Mouse (Mus musculus) adrenal gland, postnatal 10 days (tissue): ENCODE data around the gene Anks1b. TPM values are rescaled to one million over a fixed set of nuclear protein-coding genes. Genes with fewer than 3 reads are reported as not detected.

Experiments
- DNase-seq: peaks from one replicate; pipeline ENCODE4 v3.0.0; 2021; ENCODE audit warnings: mixed read lengths
- total RNA-seq, 2 experiments: library from RNA; stranded (reverse); gene quantifications; 2 replicates each; pipeline ENCODE4 v1.2.3; 2021

Gene Anks1b
- total RNA-seq, 2 experiments from 2014 or later, result 1.7 to 2.0 TPM

DNA sequence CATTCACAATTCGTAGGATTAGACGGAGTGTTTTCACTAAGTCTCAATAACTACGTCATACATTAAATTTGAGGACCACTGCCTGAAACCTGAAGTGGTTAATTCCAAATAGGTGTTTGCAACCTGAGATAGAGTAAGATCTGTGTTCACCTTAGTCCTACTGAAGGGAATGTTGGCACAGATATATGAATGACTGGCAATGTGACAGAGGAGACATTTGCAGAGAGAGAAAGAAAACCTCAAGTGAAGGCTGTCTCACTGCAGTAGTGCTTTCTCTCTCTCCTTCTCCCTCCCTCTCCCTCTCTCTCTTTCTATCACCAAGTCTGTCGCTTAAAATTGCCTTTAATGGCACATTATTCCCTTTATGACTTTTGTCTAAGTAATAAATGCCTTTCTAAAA is 101.1 kb downstream of the Anks1b start:
- DNase-seq, result no peak

DNA sequence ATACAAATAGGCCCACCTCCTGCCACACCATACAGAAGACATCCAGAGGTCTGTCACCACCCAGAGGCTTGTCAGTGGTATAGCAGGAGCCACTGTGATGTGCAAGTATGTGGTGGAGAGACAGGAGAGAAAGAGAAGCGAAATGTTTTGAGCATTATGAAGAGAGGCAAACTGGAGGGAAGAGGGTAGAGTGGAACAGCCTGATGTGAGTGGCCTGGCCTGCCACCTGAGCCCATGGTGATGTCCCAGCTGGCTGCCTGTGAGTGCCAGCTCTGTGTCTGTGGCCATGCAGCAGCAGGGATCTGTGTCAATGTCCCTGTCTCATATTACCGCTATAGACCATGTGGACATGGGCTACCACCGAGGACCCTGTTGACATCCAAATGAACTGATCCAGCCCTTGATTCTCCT is 102.1 kb downstream of the Anks1b start:
- DNase-seq, result no peak

DNA sequence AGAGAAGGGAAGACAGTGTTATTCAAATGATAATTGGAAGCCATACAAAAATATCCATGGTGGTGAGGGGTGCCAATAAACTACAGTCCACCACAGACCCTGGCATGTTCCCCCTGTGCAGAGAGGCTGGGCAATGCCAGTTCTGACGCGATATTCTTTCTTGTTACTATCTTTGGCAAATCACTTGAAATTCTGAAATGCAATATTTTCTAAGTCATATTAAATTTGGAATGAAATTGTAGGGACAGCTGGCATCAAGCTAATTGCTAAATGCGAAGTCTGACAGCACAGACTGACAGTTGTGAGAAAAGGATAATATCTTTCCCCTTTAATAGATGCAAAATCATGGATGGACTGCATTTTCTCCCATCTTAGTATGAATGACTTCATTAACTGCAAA is 103.3 kb downstream of the Anks1b start:
- DNase-seq, result no peak

DNA sequence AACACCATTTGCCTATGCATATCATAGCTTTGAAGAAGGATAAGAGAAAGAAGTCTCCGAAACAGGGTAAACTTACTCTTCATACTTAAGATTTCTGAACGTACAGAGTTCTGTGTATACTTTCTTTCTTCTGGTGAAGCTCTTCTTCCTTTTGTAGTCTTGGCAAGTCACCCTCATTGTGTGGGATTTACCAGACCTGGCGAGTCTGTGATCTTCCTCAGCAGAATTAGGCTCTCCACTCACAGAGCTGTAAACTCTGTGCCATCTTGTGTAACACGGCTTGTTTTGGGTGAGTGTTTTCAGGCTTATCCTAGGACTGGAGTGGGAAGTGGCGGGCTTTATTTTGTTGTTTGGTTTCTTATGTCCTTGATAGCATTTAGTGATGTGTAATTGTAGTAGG is 120.9 kb downstream of the Anks1b start:
- no peak for DNase-seq

DNA sequence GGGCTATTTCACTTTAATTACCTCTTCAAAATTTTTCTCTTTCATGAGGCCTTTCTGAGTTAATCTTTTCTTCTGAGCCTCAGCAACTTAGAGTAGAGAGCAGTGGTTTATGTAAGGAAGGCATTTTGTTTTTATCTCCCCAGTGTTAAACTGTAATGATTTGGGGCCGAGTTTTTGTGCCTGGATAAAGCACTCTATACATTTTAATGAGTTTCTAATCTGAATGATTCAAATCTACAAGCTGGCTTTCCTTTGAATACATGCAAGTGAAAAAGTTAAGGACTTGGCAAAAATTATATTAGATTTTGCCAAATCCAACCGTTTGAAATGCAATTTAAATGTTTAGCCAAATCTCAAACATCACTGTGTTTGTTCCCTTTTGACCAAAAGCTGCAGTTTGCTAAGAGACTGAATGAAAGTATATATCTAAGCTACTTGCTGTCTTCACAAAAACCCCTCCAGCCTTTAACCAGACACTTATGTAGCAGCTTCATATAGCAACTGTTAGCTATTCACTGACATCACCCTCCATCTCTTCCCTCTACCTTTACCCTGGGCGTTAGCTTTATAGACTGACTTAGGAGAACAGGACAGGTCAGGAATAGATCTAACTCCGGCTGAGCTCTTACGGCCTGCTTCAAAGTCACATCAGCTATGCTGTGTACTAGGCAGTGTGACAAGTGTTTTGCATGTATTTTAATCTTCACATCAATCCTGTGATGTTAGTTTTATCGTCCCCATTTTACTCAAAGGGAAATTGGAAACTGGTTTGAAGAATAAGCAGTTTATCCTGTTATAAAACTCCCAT is 122.5 kb downstream of the Anks1b start:
- DNase-seq, result no peak

DNA sequence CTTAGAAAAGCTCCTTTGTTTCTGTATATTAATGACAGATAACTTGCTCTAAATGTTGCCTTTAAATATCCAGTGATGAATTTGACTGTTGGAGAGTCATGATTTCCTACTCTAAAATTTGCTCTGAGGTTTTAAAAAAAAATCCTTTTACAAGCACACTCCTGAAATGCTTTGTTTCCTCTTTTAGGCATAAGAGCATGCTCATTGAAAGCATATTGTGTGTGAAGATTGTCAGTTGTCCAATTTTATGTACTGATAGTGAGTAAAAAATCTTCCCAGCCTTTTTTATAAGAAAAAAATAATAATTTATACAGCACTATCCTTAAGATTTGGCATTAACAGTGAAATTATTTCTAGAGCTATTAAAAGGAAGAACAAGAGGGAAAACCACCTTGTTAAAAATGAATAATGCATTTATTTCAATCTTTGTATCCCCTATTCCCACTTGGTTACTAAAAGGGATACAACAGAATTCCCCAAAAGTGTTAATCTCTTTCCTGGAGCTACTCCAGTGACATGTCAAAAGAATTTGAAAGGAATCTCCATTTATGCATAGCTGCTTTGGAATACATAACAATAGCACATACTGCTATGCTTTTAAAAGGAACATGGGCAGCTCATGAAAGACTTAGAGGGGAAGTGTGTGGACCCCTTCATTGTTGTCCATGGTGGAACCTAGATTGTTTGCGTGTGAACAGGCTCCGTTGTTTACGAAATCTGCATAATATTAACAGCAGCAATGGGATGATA is 130.8 kb downstream of the Anks1b start:
- DNase-seq, result no peak

DNA sequence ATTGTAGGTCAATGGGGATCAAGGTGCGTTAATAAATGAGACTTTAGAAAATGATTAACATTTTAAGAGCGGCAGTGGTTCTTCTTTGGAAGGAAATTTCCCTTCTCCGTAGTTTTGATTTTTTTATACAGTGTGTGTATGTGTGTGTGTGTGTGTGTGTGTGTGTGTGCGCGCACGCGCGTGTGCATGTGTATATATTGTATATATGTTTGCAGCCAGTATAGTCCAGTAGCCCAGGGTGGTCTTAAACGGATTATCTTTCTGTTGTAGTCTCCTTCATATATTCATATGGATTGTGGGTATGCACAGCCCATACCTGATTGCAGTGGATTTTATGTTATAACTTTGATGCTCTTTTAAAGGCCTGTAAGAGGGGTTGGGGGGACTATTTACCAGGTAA is 131.6 kb downstream of the Anks1b start:
- DNase-seq, result no peak

DNA sequence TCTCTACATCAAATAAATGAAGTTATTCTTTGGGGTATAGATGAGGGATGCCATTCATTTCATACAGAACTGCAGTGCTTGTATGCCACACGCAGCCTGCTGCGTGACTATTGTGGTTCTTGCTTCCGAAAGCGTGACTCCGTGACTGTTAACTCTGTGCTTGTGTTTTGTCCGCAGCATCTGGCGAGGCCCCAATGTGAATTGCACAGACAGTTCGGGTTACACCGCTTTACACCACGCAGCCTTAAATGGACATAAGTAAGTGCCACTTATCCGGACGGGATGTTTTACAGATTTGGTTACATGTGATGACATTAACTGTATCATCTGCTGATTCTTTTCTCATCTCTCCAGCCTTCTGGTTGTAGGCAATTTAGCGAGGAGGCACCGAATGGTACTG is 159.7 kb downstream of the Anks1b start:
- DNase-seq, result no peak

DNA sequence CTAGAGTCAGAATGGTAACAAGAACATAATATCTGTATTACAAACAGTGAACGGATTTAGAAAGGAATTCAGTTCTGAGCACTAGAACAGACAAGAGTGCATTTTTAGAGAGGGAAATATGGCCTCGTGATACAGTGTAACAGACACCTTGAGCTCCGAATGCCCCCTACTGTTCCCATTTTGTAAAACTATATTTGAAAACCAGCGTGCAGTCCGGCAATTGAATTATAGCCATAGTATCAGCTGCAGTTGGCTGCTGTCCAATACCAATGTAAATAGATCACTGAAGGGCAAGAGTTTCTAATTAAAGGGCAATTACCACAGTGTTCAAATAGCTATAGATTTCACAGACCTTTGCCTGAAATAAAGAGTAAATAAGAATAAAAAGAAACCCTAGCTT is 170.0 kb downstream of the Anks1b start:
- no peak for DNase-seq

DNA sequence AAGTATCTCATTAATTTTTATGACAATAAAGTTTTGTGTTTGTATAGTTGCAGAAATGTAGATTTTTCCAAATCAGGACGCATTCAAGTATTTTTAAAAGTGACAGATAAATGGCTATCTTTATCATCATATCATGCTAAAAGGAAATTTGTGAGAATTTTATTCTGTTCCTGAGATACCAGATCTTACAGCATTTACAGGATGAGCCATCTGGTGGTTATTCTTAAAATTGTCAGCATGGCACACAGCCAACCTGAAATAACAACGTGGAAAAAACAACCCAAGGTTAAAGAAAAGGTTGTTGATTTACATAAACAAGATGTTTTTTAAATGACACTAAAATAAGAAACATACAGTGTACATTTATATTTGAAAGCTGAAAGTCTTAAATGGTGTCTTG is 170.5 kb downstream of the Anks1b start:
- peak; percentile 18 for DNase-seq

DNA sequence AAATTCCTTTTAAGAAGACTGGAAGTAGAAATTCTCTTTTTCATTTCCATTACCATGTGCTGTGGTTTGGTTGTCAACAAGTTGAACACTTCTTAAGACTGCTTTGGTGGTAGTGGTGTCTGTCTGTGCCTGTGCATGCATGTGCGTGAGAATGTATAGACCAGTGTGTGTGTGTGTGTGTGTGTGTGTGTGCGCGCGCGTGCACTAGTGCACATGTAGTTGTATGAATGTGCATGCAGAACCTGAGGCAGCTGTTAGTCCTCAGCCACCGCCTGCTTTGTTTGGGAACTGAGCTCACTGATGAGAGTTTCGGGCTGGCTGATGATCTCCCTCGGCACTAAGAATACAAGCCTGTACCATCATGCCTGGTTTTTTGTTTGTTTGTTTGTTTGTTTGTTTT is 170.9 kb downstream of the Anks1b start:
- DNase-seq, result no peak

DNA sequence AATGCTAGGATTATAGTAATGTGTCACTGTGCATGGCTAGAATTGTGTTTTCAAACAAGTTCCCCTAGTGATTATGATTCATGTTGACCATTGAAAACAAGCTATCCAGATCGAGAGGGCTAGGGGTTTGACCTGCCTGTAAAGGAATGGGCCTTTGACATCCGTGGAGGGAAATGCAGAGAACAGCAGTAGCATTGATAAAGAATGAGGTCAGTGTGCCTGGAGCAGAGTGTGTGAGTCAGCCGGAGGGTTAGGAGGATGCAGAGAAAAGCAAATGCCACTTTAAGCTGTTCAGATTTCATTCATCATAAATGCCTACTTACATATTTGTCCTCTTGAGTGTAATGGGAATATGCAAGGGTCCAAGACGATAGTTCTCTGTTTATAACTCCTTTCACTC is 195.3 kb downstream of the Anks1b start:
- DNase-seq, result no peak

DNA sequence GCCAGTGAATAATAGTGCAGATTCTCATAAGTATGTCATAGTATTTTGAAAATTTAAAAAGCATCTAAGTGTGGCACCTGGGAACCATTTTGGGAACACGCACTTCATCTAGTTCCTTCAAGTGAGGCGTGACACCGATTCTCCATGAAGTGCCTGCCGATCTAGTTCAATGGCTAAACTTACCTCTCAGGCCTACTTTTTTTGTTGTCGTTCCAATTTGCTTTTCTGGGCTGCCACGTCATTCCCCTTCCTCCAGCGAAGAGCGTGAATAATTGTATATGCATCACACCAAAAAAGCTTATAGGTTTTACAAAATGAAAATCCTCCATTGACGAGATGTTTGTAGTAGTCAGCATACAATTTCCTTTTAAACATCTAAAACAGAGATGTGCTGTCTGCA is 204.6 kb downstream of the Anks1b start:
- DNase-seq, result no peak

DNA sequence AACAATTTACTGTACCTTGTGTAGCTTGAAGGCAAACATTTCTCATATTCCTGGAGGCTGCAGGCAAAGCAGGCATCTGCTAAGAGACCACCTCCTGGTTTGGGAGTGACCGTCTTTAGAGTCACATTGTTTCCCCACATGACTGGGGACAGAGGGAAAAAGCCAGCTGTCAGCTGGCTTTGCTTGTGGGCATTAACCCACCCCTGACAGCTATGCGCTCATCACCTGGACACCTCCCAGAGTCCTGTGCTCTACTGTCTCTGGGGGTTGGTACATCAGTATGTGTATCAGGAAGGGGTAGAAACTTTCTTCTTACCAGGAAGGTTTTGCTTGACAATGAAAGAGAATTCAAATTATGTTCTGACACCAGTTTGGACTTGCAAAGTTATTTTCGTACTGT is 207.8 kb downstream of the Anks1b start:
- DNase-seq, result no peak

DNA sequence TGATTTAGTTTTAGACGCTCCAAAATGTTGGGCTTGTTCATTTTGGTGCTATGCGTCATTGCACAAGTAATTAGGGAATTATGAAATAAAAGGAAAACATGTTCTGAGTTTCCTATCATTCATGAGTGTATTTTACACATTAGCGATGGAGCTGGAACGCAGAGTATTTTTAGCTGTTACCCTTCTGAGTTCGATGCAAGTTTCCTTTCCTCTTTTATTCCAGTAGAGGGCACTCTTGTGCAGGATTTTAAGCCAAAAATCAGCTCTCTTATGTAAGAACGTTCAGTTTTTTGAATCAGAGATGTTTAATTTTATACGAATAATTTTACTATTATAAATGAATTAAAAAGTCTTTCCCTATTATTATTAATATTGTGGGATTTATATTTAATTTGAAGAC is 208.3 kb downstream of the Anks1b start:
- no peak for DNase-seq

DNA sequence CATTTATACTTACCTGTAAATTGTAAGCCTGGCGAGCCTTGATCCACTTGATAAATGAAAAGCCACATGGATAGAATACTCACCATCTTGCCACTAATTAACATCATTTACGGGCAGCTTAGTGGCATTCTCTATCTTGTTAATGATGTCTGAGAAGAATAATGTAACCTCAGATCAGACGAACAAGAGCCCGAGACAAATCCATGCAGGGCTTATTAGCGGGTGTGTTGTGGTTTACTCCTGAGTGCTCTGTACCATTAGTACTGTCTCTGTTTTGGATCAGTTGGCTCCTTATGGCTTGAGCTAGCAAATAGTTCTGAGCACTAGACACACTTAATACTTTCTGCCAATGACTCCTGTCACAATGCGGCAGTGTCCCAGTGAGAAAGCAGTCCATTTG is 220.6 kb downstream of the Anks1b start:
- DNase-seq, result no peak

DNA sequence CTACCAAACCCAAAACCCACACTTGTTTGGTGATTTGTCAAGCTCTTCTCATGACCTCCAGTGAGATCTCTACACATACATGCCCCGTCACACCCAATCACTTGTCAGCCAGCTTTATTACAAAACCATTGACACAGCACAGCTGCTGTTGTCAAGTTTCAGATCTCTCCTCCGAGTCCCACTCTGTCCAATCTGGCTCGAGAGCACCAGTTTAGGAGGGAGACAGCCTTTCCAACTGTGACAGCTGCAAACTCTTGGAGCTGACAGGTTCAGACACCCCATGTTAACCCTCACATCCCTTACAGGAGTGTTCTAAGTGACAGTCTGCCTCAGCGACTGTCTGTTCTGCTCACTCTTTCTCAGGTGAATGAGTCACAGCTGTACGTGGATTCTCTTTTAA is 239.4 kb downstream of the Anks1b start:
- DNase-seq, result no peak

DNA sequence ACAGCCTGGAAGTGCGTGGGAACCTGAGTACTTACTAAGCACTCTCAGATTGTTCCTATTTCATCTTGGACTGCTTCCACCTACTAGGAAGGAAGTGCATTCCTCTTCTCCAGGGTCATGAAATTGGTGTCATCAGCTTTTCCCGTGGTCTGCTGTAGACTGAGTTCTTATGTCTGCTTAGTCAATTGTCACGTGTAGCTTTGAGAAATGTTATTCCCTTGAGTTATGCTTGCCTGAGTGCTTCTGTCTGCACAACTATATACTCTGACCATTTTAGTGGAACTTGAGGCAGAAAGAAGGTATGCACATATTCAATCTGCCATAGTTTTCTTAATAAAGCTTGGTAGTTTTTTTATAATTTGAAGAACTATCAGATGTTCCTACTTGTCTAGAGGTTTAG is 243.6 kb downstream of the Anks1b start:
- DNase-seq, result no peak

DNA sequence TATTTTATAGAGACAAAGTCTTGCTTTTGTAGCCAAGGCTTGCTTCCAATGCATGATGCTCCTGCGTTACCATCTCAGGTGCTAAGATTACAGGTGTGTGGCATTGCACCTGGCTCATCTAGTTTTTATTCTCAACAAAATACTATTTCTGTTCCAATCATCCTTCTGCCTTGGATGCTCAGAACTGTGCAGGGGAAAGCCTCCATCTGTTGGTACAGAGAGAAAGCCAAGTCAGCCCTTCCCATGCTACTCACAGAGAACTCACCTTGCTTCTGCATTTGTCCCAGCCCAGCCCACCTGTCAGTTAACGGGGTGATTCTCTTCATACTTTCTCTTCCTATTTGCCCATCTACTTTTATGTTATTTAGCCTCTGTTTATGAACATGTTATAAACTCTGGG is 244.5 kb downstream of the Anks1b start:
- DNase-seq, result no peak

DNA sequence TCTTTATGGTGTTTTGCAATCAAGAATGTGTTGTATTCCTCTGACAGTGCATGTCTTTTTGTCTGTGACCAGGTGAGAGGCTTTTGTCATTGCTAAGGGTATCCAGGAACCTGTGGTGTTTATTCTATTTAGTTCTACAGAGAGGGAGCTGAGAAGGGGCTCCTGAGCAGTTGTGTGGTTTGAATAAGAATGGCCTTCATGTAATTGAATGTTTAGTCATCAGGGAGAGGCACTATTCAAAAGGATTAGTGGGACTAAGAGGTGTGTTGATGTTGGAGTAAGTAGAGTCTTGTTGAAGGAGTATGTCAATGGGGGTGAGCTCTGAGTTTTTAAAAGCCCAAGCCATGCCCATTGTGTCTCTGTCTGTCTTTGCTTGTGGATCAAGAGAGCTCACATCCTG is 264.2 kb downstream of the Anks1b start:
- no peak for DNase-seq

DNA sequence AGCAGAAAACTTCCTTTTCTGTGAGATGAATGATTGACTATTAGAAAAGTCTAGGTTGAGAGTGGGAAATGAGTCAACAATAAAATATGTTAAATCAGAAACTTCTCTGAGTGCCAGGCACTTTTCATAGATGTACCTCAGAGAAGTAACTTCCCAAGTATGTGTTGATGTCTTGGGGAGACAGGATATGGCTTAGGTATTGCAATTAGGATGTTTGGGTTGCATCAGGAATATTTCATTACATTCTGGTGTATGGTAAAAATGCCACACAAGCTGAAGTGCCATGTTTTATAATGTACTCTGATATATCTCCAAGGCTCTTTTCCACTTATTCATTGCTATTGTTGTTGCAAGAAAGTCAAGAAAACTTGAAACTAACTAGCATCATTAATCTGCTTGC is 267.6 kb downstream of the Anks1b start:
- DNase-seq, result no peak

DNA sequence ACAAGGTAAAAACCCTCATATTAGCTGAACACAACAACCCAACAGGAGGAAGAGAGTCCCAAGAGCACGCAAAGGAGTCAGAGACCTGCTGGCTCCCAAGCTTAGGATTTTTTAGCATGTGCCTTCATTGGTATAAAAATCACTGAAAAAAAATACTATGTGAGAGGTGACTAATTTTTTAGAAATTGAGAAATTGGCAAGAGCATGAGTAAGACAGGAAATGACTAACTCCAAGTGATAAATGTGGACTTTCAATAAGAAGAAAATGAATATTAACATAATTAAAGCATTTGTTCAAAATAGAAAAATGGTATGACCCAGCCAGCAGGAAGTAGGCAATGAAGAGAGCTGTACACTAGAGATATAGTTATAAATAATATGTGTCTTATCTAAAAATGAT is 271.1 kb downstream of the Anks1b start:
- DNase-seq, result no peak

DNA sequence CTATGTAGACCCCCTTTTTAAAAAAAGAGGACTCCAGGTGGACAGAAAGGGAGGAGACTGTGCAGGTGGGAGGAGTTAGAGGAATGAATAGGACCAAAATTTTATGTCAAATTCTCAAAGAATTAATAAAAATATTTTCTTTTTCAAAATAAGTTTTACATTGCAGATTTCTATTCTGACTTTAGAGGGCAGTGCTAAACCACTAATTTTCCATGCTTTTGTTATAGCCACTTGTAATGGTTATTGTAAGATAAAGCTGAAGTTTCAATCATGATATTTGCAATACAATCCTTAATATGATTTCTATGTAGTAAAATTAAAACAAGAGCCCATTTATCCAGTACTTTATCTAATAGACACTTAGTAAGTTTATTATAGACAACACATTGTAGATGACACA is 278.2 kb downstream of the Anks1b start:
- DNase-seq, result no peak

DNA sequence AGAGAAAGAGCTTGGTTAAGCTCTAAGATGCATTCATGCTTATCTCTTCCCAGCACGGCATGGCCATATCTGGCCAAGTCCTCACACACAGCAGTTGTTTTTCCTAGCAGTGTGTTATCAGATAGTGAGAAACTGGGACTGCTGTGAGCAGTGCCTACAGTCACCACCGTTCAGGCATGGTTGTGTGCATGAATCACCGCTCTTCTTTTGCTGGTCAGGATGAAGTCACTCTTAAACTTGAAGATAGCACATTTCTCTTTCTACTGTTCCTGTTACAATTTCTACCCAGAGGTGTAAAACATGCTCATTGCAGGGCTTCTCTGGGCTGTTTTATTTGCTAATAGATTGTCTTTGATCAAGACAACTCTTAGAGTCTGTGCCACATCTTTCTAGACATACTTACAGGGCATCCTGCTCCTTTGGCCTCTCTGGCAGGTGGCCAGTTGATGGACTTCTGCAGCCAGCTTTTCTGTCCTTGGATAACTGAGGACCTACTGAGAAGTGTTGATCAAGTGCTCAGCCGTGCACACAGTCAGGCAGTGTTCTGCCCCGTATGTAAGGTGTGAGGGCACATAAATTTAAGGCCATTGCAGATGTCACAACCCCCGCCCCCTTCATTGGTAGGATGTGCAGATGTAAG is 296.8 kb downstream of the Anks1b start:
- DNase-seq, result peak; percentile 8
